Mouse (Mus musculus) small intestine, adult 2 months (tissue): ENCODE data around the gene Pax2. TPM values are rescaled to one million over a fixed set of nuclear protein-coding genes. Genes with fewer than 3 reads are reported as not detected.

Source experiments
- H3K27ac ChIP-seq: fragments of 200-500 bp; 2 replicates; pipeline ENCODE4 v1.5.1; 2012; ENCODE audit warnings: low read depth, low read length, control low read depth, inconsistent platforms; ENCODE audit not compliant: insufficient read depth
- H3K27me3 ChIP-seq: fragments of 200-500 bp; 2 replicates; pipeline ENCODE4 v1.6.1; 2012; ENCODE audit warnings: mild to moderate bottlenecking, moderate library complexity, low read length, inconsistent platforms; ENCODE audit not compliant: control insufficient read depth, insufficient read depth
- H3K36me3 ChIP-seq: fragments of 200-500 bp; 2 replicates; pipeline ENCODE4 v1.6.1; 2012; ENCODE audit warnings: mild to moderate bottlenecking, low read length, control low read depth, inconsistent platforms; ENCODE audit not compliant: control insufficient read depth, insufficient read depth
- H3K4me1 ChIP-seq: fragments of 200-500 bp; 2 replicates; pipeline ENCODE4 v1.6.1; 2012; ENCODE audit warnings: low read length, inconsistent platforms, mixed read lengths; ENCODE audit not compliant: control insufficient read depth, insufficient read depth, insufficient read length
- H3K4me3 ChIP-seq: fragments of 200-500 bp; 2 replicates; pipeline ENCODE4 v1.5.1; 2012; ENCODE audit warnings: low read depth, mild to moderate bottlenecking, control low read depth, inconsistent platforms, low read length, moderate library complexity
- CTCF ChIP-seq: fragments of 200-500 bp; IDR thresholded peaks from 2 replicates; pipeline ENCODE4 v1.5.1; 2012; ENCODE audit warnings: low read depth, mild to moderate bottlenecking, control low read depth, inconsistent platforms, low read length, moderate library complexity, mixed read lengths; ENCODE audit not compliant: insufficient replicate concordance, insufficient read length; ENCODE audit errors: extremely low read depth
- POLR2A ChIP-seq: fragments of 200-500 bp; IDR thresholded peaks from 2 replicates; pipeline ENCODE4 v1.6.1; 2012; ENCODE audit warnings: low read depth, mild to moderate bottlenecking, control low read depth, inconsistent platforms, low read length, moderate library complexity
- WGBS: fragments of 180-500 bp; shearing (Covaris S2); methylation state at CpG from one replicate; pipeline ENCODE4 v1.1.7; 2018; 5-methylcytosine and 5-hydroxymethylcytosine counted together
- polyA plus RNA-seq: library from polyadenylated mRNA; depleted of rRNA; stranded (reverse); fragments of >200 nt; gene quantifications from 2 replicates; pipeline ENCODE4 v1.2.3, GENCODE M21; 2012

Pax2 gene
- polyA plus RNA-seq, 1 experiment = not detected

DNA sequence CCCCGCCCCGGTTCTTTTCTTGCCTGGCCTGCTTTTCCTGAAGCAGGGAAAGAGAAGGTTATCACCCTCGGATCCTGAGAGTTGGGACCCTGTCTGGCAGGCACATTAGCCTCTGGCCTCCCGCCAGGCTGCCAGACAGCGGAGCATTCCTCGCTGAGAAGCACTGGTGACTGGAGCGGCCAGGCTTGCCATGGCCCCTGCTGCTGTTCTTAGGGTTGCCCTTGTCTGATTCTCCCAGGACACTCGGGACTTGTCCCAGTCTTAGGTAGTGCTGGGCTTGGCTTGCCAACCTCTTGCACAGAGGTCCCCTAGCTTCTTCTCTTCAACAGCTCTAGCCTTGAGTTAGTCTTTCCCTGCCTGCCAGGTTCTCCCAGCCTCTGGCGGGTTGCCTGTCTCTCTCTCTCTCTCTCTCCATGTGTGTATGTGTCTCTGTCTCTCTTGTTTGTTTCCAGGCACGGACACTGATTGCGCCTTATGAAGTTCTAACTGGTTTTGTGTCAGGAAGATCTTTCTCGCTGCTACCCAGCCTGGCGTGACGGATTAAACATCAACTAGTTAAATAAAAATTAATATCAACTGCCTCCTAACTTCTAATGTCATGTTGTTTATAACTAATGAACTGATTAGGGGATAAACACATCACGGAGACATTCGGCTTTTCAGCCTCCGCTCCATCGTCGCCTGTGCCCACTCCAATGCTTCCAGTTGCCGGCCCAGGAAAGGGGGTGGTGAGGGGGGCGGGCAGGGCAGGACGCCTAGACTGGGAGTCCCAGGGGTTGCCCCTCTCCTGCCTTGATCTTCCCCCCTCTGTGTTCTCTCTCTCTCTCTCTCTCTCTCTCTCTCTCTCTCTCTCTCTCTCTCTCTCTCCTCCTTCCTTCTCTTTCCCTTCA lies 13.5 kb upstream of the Pax2 start:
- Histone ChIP-seq H3K4me1 (peaks cover 5% of the 10 kb centered on the region), H3K27ac (no peak overlapping the region), H3K36me3 (no peaks in the 10 kb centered on the region), H3K27me3 (peaks cover 60% of the 10 kb centered on the region), H3K4me3 (no peak overlapping the region)
- TF ChIP-seq POLR2A (no peak), CTCF (no peak)
- 3% methylated on average over 22 of the region's 22 CpGs for WGBS

- WGBS = 4% methylated on average over 2 of the region's 2 CpGs
- H3K36me3 ChIP-seq = no peaks in the 10 kb centered on the region
- TF ChIP-seq CTCF = no peak
- TF ChIP-seq POLR2A = no peak
- H3K4me3 ChIP-seq = no peak overlapping the region
- H3K4me1 ChIP-seq = peaks cover 5% of the 10 kb centered on the region
- H3K27me3 ChIP-seq = peaks cover 65% of the 10 kb centered on the region
- H3K27ac ChIP-seq = no peak overlapping the region
These were observed 12.8 kb upstream of the Pax2 start for GRCm38 (mm10) chr19:44743021-44743415.

DNA sequence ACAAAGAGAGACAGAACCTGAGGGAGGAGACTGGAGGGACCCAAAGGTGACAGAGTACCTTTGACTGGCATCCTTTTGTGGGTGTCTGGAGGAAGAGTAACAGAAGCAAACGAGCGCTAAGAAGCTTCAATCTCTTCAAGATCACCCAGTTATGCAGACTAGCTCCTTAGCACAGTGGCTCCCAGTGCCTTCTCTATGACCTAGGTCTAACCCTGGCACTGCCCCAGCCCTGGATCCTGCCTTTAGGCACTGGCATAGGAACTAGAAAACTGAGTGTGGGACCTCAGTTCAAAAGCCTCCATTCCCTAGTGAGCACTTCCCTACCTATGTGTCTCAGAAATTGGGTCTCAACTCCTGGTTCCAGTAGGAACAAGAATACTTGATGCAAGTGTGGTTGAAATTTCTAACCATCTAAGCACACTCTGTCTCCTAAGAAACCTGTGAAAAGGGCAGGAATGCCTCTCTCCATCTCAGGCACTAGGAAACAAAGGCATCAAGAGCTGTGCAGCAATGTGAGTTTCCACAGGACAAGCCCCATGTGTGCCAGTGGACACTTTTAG lies 11.8 kb upstream of the Pax2 start:
- peaks cover 75% of the 10 kb centered on the region for H3K27me3 ChIP-seq
- H3K4me1 ChIP-seq = peaks cover 5% of the 10 kb centered on the region
- no peak overlapping the region for H3K27ac ChIP-seq
- 10% methylated on average over 2 of the region's 2 CpGs for WGBS
- TF ChIP-seq POLR2A (no peak), CTCF (no peak)
- no peaks in the 10 kb centered on the region for H3K36me3 ChIP-seq
- no peak overlapping the region for H3K4me3 ChIP-seq

- no peak overlapping the region for H3K27ac ChIP-seq
- 3% methylated on average over 6 of the region's 6 CpGs for whole genome bisulfite sequencing
These were observed 10.1 kb upstream of the Pax2 start for GRCm38 (mm10) chr19:44745741-44746140.

DNA sequence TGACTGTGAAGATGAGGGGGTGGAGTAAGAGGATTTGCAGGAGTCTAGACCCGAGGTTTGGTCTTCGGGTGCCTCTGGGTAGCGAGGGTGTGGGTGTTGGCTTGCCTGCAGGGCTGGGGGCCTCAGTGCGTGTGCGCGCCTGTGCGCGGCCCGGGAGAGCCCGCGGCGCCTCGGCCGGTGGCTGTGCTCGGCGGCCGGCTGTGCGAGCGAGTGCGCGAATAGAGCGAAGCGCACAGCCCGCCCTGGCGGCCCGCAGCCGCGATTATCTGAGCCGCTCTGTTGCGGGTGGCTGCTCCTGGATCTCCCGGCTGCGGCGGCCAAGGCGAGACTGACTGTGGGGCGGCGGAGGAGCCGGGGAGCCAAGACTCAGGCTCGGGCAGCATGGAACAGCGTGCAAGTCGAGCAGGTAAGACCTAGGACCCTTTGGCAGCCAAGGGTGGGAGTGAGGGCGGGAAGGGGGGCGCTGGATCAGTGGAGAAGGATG lies 9.3 kb upstream of the Pax2 start:
- Histone ChIP-seq H3K27me3 (peaks cover 77% of the 10 kb centered on the region), H3K36me3 (no peaks in the 10 kb centered on the region), H3K4me3 (no peak overlapping the region), H3K27ac (no peak overlapping the region), H3K4me1 (peaks cover 9% of the 10 kb centered on the region)
- 3% methylated on average over 42 of the region's 42 CpGs for WGBS
- no peak for TF ChIP-seq CTCF
- no peak; the same call in 1 of the 2 replicates for TF ChIP-seq POLR2A

More at GRCm38 (mm10) chr19:44745741-44746140, 10.1 kb upstream of the Pax2 start:
- Histone ChIP-seq H3K36me3 (no peaks in the 10 kb centered on the region), H3K4me1 (peaks cover 12% of the 10 kb centered on the region), H3K27me3 (peaks cover 76% of the 10 kb centered on the region), H3K4me3 (no peak overlapping the region)
- no peak for TF ChIP-seq CTCF

GRCm38 (mm10) chr19:44747471-44747870 lies 8.4 kb upstream of the Pax2 start:
- Histone ChIP-seq H3K27me3 (peaks cover 76% of the 10 kb centered on the region), H3K4me1 (peaks cover 8% of the 10 kb centered on the region), H3K27ac (no peak overlapping the region), H3K36me3 (no peaks in the 10 kb centered on the region), H3K4me3 (no peak overlapping the region)
- WGBS = 14% methylated on average over 4 of the region's 4 CpGs
- TF ChIP-seq CTCF (no peak), POLR2A (no peak)

DNA sequence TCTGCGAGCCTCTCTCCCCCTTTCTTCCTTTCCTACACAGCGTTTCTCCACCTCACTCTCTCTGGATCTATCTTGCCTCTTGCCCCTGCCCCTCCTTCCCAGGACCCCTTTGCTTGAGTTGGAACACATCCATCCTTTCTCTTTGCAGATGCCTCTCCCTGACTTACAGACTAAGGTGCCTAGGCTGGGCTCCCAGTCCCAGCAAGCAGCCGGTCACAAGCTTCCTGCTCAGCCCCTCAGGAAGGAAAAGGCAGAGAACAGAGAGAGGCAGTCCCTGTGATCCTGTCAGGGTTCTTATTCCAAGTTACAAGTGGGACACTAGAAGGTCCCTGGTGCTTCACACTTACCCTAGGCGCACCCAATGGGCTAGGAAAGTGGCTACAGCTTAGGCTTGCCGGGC lies 7.6 kb upstream of the Pax2 start:
- H3K36me3 ChIP-seq = no peaks in the 10 kb centered on the region
- 6% methylated on average over 5 of the region's 5 CpGs for WGBS
- no peak overlapping the region for H3K4me3 ChIP-seq
- TF ChIP-seq POLR2A = no peak
- no peak for TF ChIP-seq CTCF
- H3K4me1 ChIP-seq = peaks cover 8% of the 10 kb centered on the region
- no peak overlapping the region for H3K27ac ChIP-seq
- peaks cover 78% of the 10 kb centered on the region for H3K27me3 ChIP-seq
